Mouse (Mus musculus): ENCODE measurements around the gene Bpnt1.

DNA sequence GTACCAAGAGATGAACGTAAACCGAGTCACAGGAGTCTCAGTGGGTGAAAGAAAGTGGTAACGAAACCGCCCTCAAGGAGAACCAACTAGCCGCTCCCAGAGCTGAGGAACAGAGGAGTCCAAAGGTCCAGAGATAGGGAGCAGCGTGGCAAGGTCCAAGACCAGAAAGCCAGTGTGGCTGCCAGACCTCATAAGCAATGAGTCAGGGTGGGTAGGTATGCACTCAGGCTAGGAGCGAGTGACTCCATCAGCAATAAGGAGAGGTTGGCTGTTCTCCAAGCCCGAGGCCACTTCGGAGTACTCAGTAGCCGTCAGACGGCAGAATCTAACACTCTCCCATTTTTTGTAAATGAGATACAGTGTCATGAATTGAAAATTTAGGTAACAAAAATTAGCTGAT is 49.1 kb upstream of the Bpnt1 start:
- TF ChIP-seq MYOG (IDR thresholded peaks at IDR 0.05; ENCODE audit: control insufficient read depth in 1 of 3, insufficient read depth in 1 of 3, insufficient read length in 2 of 3, low read depth in 2 of 3) (no peak), POLR2A (IDR thresholded peaks at IDR 0.05; ENCODE audit: insufficient read length, low read depth) (no peak), E2F4 (IDR thresholded peaks at IDR 0.05; ENCODE audit: insufficient read depth) (no peak), USF1 (IDR thresholded peaks at IDR 0.05; ENCODE audit: low read depth) (no peak)
